Mouse (Mus musculus) liver, embryonic 14.5 days (tissue): Measurements from ENCODE around the gene Grik3. TPM values are rescaled to one million over a fixed set of nuclear protein-coding genes. Genes with fewer than 3 reads are reported as not detected.

Experiments used
- ATAC-seq: fragments of 200-750 bp; cut with Nextera tagmentation; 2 replicates; pipeline ENCODE4 v1.8.0; 2017; ENCODE audit warnings: moderate number of reproducible peaks, mild to moderate bottlenecking, moderate library complexity; ENCODE audit not compliant: insufficient read depth
- DNase-seq, 3 experiments: peaks; one replicate each; pipeline ENCODE4 v3.0.0-alpha.2; 2012 to 2013; ENCODE audit warnings: low read depth in 3 of 3, low spot score in 3 of 3
- H3K27ac ChIP-seq: fragments of 300-500 bp; sonication (generic); 2 replicates; pipeline ENCODE4 v1.5.1; 2014; ENCODE audit warnings: moderate library complexity, mild to moderate bottlenecking, control low read depth, inconsistent platforms
- H3K27me3 ChIP-seq: fragments of 300-500 bp; sonication (generic); 2 replicates; pipeline ENCODE4 v1.6.1; 2014; ENCODE audit warnings: mild to moderate bottlenecking, low read length, moderate library complexity; ENCODE audit not compliant: control insufficient read depth, insufficient read depth
- H3K36me3 ChIP-seq: fragments of 300-500 bp; sonication (generic); replicated peaks from 2 replicates; pipeline ENCODE4 v1.6.1; 2014; ENCODE audit warnings: low read depth; ENCODE audit not compliant: control insufficient read depth, insufficient read depth
- H3K4me1 ChIP-seq, 2 experiments: fragments of 200-500 bp in 1 of 2; fragments of 300-500 bp in 1 of 2; sonication (generic) in 1 of 2; replicated peaks; 2 replicates each; pipeline ENCODE4 v1.6.1; 2012 to 2014; ENCODE audit warnings: antibody characterized with exemption in 1 of 2, inconsistent platforms in 1 of 2, low read length in 1 of 2; ENCODE audit not compliant: control insufficient read depth in 2 of 2, insufficient read depth in 2 of 2
- H3K4me2 ChIP-seq: fragments of 300-500 bp; sonication (generic); 2 replicates; pipeline ENCODE4 v1.6.1; 2014; ENCODE audit warnings: low read depth, mild to moderate bottlenecking, control low read depth, moderate library complexity
- H3K4me3 ChIP-seq, 2 experiments: fragments of 200-500 bp in 1 of 2; fragments of 300-500 bp in 1 of 2; sonication (generic) in 1 of 2; 2 replicates each; pipeline ENCODE4 v1.5.1; 2012 to 2014; ENCODE audit warnings: low read depth in 2 of 2, low read length in 2 of 2, mild to moderate bottlenecking in 2 of 2, control low read depth in 1 of 2, inconsistent platforms in 1 of 2, moderate library complexity in 1 of 2; ENCODE audit not compliant: insufficient read depth in 1 of 2
- H3K9ac ChIP-seq: fragments of 300-500 bp; sonication (generic); replicated peaks from 2 replicates; pipeline ENCODE4 v1.6.1; 2014; ENCODE audit warnings: mild to moderate bottlenecking, control low read depth, moderate library complexity
- H3K9me3 ChIP-seq: fragments of 300-500 bp; sonication (generic); 2 replicates; pipeline ENCODE4 v1.6.1; 2016; ENCODE audit warnings: low read length, mixed read lengths; ENCODE audit not compliant: control insufficient read depth
- CTCF ChIP-seq: IDR thresholded peaks from 2 replicates; pipeline ENCODE4 v1.5.1; 2016; ENCODE audit warnings: antibody characterized with exemption, low read depth, control low read depth
- EP300 ChIP-seq: IDR thresholded peaks from 2 replicates; pipeline ENCODE4 v1.6.1; 2016; ENCODE audit warnings: antibody characterized with exemption, low read depth
- WGBS: fragments of 180-500 bp; shearing (Covaris S2); extraction: QIAGEN DNeasy Blood & Tissue Kit; methylation state at CpG from one replicate; pipeline ENCODE4 v1.1.7; 2014; ENCODE audit not compliant: insufficient replicate concordance; 5-methylcytosine and 5-hydroxymethylcytosine counted together
- polyA plus RNA-seq, 2 experiments: library from polyadenylated mRNA; depleted of rRNA in 1 of 2; stranded (reverse) in 1 of 2; unstranded in 1 of 2; fragments of >200 nt; fragmentation: Nextera tagmentation in 1 of 2; extraction: Ambion mirVana in 1 of 2; gene quantifications; 2 replicates each; pipeline versions ENCODE4 v1.2.1 to v1.2.3; 2012 to 2014

The Grik3 gene
- polyA plus RNA-seq, 2 experiments = under 0.01 to 0.01 TPM

- Histone ChIP-seq H3K27me3 (no peaks in the 10 kb centered on the region), H3K9me3 (no peaks in the 10 kb centered on the region), H3K27ac (no peak overlapping the region), H3K4me3 (no peak overlapping the region), H3K9ac (no peak overlapping the region), H3K36me3 (no peaks in the 10 kb centered on the region), H3K4me1 (no peaks in the 10 kb centered on the region; a peak in 1 of 4 replicates), H3K4me2 (peak overlapping the region; percentile 26; the same call in 1 of the 2 replicates)
- TF ChIP-seq CTCF (no peak), EP300 (no peak)
- no peak for ATAC-seq
- DNase-seq = no peak
- WGBS = 28% methylated on average over 12 of the region's 12 CpGs
Observed at GRCm38 (mm10) chr4:125587577-125587976, 97.1 kb downstream of the Grik3 start.

GRCm38 (mm10) chr4:125590241-125590919 is 99.9 kb downstream of the Grik3 start:
- Histone ChIP-seq H3K4me1 (no peaks in the 10 kb centered on the region; a peak in 1 of 4 replicates), H3K9ac (no peak overlapping the region), H3K36me3 (no peaks in the 10 kb centered on the region), H3K27ac (no peak overlapping the region), H3K9me3 (no peaks in the 10 kb centered on the region), H3K27me3 (no peaks in the 10 kb centered on the region), H3K4me3 (no peak overlapping the region), H3K4me2 (no peak overlapping the region)
- DNase-seq (no peak), ATAC-seq (no peak)
- TF ChIP-seq EP300 = no peak
- no peak for TF ChIP-seq CTCF
- WGBS = 8% methylated on average over 14 of the region's 14 CpGs

- no peak overlapping the region for H3K9ac ChIP-seq
- 26% methylated on average over 4 of the region's 4 CpGs for WGBS
- no peak overlapping the region for H3K4me3 ChIP-seq
- H3K9me3 ChIP-seq = no peaks in the 10 kb centered on the region
- DNase-seq (no peak), ATAC-seq (no peak)
- no peak for TF ChIP-seq CTCF
- TF ChIP-seq EP300 = no peak
- H3K4me2 ChIP-seq = no peak overlapping the region
- no peaks in the 10 kb centered on the region for H3K27me3 ChIP-seq
- no peaks in the 10 kb centered on the region for H3K4me1 ChIP-seq
- H3K27ac ChIP-seq = no peak overlapping the region
- H3K36me3 ChIP-seq = no peaks in the 10 kb centered on the region
Observed at GRCm38 (mm10) chr4:125592663-125593062, 102.2 kb downstream of the Grik3 start.

- TF ChIP-seq EP300 (no peak), CTCF (no peak)
- no peak for DNase-seq
- 62% methylated on average over 9 of the region's 9 CpGs for WGBS
Observed at GRCm38 (mm10) chr4:125595011-125595410, 104.5 kb downstream of the Grik3 start.

GRCm38 (mm10) chr4:125598677-125599076 is 108.2 kb downstream of the Grik3 start:
- DNase-seq (no peak), ATAC-seq (no peak)
- Histone ChIP-seq H3K27ac (no peak overlapping the region), H3K27me3 (no peaks in the 10 kb centered on the region), H3K9me3 (no peaks in the 10 kb centered on the region), H3K9ac (no peak overlapping the region), H3K36me3 (no peaks in the 10 kb centered on the region), H3K4me2 (no peak overlapping the region), H3K4me1 (no peaks in the 10 kb centered on the region), H3K4me3 (no peak overlapping the region)
- TF ChIP-seq EP300 (no peak), CTCF (no peak)
- 32% methylated on average over 10 of the region's 10 CpGs for WGBS

More at GRCm38 (mm10) chr4:125595011-125595410, 104.5 kb downstream of the Grik3 start:
- H3K4me2 ChIP-seq = no peak overlapping the region
- no peaks in the 10 kb centered on the region for H3K27me3 ChIP-seq
- no peak overlapping the region for H3K9ac ChIP-seq
- ATAC-seq = no peak
- no peak overlapping the region for H3K27ac ChIP-seq
- no peak overlapping the region for H3K4me3 ChIP-seq
- no peaks in the 10 kb centered on the region for H3K36me3 ChIP-seq
- no peaks in the 10 kb centered on the region for H3K4me1 ChIP-seq
- no peaks in the 10 kb centered on the region for H3K9me3 ChIP-seq
